Mouse (Mus musculus): ENCODE measurements around the gene Tmc5.

Gene Tmc5

GRCm38 (mm10) chr7:118610721-118611120 lies 13.6 kb downstream of the Tmc5 start:
- CTCF ChIA-PET = no interaction called here

DNA sequence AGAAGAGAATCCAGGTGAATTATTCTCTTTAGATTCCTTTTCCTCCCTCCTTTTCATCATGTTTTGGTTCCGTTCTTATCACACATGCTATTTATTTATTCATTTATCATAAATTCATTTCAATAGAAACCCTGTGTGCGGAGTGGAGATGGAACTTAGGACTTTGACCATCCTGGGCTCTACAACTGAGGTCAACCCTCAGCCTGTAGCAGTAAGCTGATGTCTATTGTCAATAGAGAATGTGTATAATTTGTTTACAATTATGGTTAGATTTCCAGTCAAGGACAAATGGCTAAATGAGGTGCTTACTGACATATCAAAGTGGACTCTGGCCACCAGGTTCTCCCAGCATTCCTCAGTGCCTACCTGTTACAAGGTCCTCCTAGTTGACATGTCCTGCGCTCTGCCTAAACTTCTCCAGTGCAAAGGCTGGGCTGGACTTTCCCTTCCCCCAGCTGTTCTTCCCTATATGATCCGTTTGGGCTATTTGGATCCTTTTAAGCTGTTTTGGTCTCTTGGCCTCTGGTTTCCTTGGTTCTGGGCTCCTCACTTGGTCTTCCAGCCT lies 14.2 kb downstream of the Tmc5 start:
- CTCF ChIA-PET = no interaction called here

- CTCF ChIA-PET = no interaction called here
Observed at GRCm38 (mm10) chr7:118611933-118612332, 14.8 kb downstream of the Tmc5 start.

DNA sequence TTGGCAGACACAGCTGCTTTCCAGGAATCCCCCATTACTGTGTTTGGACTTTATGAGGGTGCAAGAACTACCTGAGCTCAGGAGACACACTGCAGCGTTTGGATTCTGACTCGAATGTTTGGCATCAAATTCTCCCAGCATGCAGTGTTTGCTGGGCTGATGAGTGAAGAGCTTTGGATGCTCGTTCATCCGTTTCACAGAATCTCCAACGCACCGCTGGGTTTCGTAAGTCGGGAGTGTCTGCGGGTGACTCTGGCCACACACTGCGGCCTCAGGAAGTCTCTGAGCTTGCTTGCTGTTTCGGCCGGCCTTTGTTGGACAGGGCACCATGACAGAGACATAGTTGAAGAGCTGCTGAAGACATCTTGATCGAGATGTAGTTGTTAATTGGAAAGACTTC lies 17.0 kb downstream of the Tmc5 start:
- CTCF ChIA-PET = no interaction called here

GRCm38 (mm10) chr7:118618104-118618503 lies 21.0 kb downstream of the Tmc5 start:
- CTCF ChIA-PET = no interaction called here

GRCm38 (mm10) chr7:118620243-118620906 lies 23.3 kb downstream of the Tmc5 start:
- CTCF ChIA-PET = interaction anchor here (0.6 to 0.8 kb wide), 2 partner anchors 14 to 416 kb away, joined by 5 to 14 read pairs; no protein-coding TSS in a partner anchor

- CTCF ChIA-PET = interaction anchor here (0.6 kb wide), 1 partner anchor 417 kb away, joined by 5 read pairs; no protein-coding TSS in a partner anchor
Observed at GRCm38 (mm10) chr7:118621094-118621493, 24.0 kb downstream of the Tmc5 start.

DNA sequence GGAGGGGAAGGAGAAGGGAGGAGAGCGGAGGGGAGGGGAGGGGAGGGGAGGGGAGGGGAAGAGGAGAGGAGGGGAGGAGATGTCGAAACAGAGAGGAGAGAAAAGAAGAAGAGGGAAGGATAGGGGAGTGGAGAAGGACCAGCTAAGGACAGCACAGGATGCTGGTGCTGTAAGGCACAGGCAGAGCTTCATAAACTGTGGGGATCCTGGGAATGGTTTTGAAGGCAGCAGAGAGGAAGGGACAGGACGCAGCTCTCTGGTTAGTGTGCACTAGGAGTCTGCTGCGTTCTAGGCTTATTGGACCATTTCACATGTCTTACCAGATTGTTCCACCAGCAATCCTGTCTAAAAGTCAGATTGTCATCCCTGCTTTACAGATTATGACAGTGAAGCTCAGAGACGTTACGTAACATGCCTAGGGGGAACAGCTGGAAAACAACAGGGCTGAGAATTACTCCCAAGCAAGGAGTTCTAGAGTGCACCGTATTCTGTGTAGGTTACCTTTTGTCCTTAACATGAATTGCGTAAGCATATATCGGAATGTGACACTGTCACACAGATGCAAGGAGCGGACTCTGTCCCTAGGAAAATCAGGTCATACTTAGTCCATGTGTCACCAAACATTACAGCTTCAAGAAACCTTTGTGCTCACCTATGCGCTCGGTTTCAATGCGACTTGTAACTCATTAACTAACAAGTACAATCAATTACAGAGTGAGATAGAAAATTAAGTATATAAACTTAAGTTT lies 30.6 kb downstream of the Tmc5 start:
- CTCF ChIA-PET = no interaction called here

- CTCF ChIA-PET = no interaction called here
Observed at GRCm38 (mm10) chr7:118633094-118633493, 36.0 kb downstream of the Tmc5 start.

DNA sequence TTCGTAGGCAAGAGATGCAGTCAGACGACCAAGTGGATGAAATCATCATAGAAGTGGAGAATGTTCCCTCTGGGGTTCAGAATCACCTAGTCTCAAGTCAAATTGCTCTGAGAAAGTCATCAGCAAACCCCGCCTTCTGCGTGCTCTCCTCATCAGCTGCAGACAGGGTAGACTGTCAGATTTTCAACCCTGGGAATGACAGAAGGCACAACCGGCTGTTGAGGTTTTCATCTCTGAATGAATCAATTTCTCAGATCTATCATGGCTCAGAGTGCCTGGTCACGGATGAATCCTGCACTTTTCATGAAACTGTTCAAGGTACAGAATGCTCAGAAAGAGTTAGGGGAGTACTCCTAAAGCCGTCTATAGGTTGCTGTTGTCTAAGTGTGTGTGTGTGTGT lies 36.9 kb downstream of the Tmc5 start:
- CTCF ChIA-PET = interaction anchor here (0.5 kb wide), 1 partner anchor 14 kb away, joined by 14 read pairs; no protein-coding TSS in a partner anchor

GRCm38 (mm10) chr7:118637466-118637865 lies 40.4 kb downstream of the Tmc5 start:
- CTCF ChIA-PET = no interaction called here

GRCm38 (mm10) chr7:118646237-118646636 lies 49.1 kb downstream of the Tmc5 start:
- CTCF ChIA-PET = no interaction called here

GRCm38 (mm10) chr7:118649328-118649727 lies 52.2 kb downstream of the Tmc5 start:
- CTCF ChIA-PET = no interaction called here

- CTCF ChIA-PET = interaction anchor here (0.6 kb wide), 1 partner anchor 1298 kb away, joined by 3 read pairs; no protein-coding TSS in a partner anchor
Observed at GRCm38 (mm10) chr7:118650119-118650518, 53.0 kb downstream of the Tmc5 start.

GRCm38 (mm10) chr7:118650891-118651290 lies 53.8 kb downstream of the Tmc5 start:
- CTCF ChIA-PET = no interaction called here

GRCm38 (mm10) chr7:118652572-118653295 lies 55.6 kb downstream of the Tmc5 start:
- CTCF ChIA-PET = no interaction called here

DNA sequence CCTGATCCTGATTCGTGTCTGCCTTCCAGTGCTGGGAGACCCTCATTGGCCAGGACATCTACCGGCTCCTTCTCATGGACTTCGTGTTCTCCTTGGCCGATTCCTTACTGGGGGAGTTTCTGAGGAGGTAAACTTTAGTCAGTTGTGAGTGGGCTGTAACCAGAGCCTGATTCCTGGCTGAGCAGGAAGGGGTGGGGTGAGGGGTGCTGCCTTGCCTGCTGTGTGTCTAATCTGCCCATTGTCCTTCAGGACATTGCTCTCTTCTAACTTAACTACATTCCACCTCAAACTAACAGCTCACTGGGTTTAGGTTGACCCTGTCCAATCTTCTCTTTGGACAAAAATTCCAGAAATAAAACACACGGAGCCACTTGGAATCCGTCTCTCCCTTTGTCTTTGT lies 59.6 kb downstream of the Tmc5 start:
- CTCF ChIA-PET = no interaction called here

- CTCF ChIA-PET = no interaction called here
Observed at GRCm38 (mm10) chr7:118667773-118668172, 70.7 kb downstream of the Tmc5 start.

DNA sequence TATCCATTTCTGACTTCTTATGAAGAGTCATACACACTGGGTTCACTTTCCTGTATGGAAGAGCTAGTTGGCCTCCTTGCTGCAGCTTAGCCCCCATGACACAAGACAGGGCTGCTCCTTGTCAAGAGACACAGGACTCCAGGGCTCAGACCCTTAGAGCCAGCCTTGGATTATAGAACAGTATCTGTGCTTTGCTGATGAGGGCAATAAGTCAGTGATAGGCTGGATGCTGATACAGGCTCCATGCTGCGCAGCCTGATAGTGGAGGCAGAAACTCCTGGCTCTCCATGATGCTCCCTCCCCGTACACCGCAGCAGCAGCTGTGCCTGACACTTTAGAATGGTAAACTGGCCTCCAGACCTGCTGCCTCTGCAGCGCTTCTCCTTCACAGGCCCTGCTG lies 73.0 kb downstream of the Tmc5 start:
- CTCF ChIA-PET = no interaction called here

DNA sequence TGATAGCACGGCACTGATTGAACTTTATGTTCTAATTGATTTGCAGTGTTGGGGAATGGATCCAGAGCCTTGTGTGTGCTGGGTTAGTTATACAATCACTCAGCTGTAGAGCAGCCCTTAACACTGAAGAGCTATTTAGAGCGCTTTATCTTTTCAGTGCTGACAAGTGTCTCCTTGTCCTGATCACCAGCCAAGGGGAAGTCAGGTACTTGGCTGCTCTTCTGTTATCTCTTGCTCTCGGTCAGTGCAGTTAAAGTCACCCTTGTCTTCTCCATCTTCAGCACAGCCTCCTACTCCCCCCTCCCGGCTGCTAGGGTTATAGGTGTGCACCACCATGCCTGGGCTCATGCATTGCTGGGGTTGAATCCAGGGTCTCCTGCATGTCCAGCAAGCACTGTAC lies 79.7 kb downstream of the Tmc5 start:
- CTCF ChIA-PET = no interaction called here

- CTCF ChIA-PET = no interaction called here
Observed at GRCm38 (mm10) chr7:118688199-118688598, 91.1 kb downstream of the Tmc5 start.

DNA sequence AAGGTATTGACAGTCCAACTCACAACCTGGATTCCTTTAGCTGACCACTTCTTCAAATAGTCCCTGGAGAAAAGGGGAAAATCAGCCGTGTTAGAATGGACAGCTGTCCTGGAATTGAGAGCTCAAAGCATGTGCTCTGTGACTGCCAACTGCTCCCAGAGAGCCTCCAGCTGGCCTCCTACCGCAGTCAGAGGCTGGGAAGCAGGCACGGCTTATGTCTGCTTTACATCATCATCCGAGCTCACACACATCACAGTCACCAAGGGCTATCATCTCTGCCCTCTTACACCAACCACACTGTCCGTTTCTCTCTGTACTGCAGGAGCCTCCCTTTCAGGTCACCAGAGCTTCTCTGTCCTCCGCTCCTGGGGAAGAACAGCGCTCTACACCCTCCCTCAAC lies 92.0 kb downstream of the Tmc5 start:
- CTCF ChIA-PET = interaction anchor here (0.5 kb wide), 1 partner anchor 318 kb away, joined by 3 read pairs; no protein-coding TSS in a partner anchor
